8 mouse cellular contexts compared by ENCODE assay signal in the genomic region with DNA sequence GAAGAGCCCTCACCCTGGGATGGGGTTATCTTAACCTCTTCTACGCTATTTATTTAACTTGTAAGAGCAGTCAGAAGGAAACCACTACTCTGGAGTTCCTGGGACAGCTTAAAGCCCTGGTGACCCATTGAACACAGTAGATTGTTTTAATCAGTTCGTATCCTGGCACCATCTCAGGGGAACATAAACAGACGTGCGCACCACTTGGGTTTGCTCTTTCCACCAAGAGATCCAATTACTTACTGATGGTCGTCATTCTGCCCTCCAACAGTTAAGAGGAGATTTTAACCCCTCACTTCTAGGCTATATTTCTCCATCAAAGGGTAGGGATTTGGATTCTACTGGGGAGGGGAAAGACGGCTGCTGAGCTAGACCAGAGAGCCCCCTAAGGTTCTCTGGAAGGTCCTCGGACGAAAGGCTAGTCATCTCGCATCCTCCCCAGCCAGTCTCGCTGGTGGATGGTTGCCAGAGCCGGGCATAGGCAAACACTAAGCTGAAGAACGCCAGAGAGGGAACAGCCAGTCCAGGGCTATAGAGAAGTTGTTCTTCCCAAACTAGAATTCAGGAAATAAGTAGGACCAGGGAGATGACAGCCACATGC. TPM values are rescaled to one million over a fixed set of nuclear protein-coding genes. Genes with fewer than 3 reads are reported as not detected.
DNase-seq lines count a peak whose midpoint lies in the region; ATAC-seq lines count a peak whose summit lies in the region.
"Had no signal": no experiment of that assay in that cellular context is flagged by ENCODE, and none has a peak within 500 bp of the region (broad histone marks: within the 10 kb centered on the region; RNA-seq: fewer than 3 reads in every experiment).

No protein-coding gene starts in this region.

- no peak overlapping the region for H3K27ac ChIP-seq in lung, embryonic 15.5 days
- no peak overlapping the region for H3K27ac ChIP-seq in forebrain, embryonic 10.5 days
- no peak overlapping the region for H3K27ac ChIP-seq in limb, embryonic 13.5 days
- H3K27ac ChIP-seq in stomach, embryonic 16.5 days (ENCODE audit: low read length) = no peak overlapping the region

- peaks cover 53% of the 10 kb centered on the region for H3K27me3 ChIP-seq in lung, embryonic 15.5 days
- peaks cover 81% of the 10 kb centered on the region for H3K27me3 ChIP-seq in forebrain, embryonic 10.5 days (ENCODE audit: poor library complexity, severe bottlenecking)
- H3K27me3 ChIP-seq in limb, embryonic 13.5 days = peaks cover 54% of the 10 kb centered on the region
- peaks cover 31% of the 10 kb centered on the region for H3K27me3 ChIP-seq in stomach, embryonic 16.5 days (ENCODE audit: control insufficient read depth, insufficient read depth, low read length)

- WGBS in lung, embryonic 15.5 days = 2% methylated on average over 12 of the region's 12 CpGs
- WGBS in forebrain, embryonic 10.5 days = 2% methylated on average over 12 of the region's 12 CpGs
- 1% methylated on average over 12 of the region's 12 CpGs for WGBS in limb, embryonic 13.5 days
- WGBS in stomach, embryonic 16.5 days = 4% methylated on average over 12 of the region's 12 CpGs

- peak overlapping the region; percentile 87 for H3K4me2 ChIP-seq in lung, embryonic 15.5 days
- peak overlapping the region; percentile 96 for H3K4me2 ChIP-seq in limb, embryonic 13.5 days (replicated peaks)
- peak overlapping the region; percentile 63 for H3K4me2 ChIP-seq in stomach, embryonic 16.5 days (ENCODE audit: low read depth, low read length)

- peaks cover 21% of the 10 kb centered on the region for H3K4me1 ChIP-seq in lung, embryonic 15.5 days
- peaks cover 32% of the 10 kb centered on the region for H3K4me1 ChIP-seq in forebrain, embryonic 10.5 days
- H3K4me1 ChIP-seq in limb, embryonic 13.5 days = peaks cover 25% of the 10 kb centered on the region
- H3K4me1 ChIP-seq in stomach, embryonic 16.5 days (ENCODE audit: control insufficient read depth, insufficient read depth, low read length) = peaks cover 9% of the 10 kb centered on the region; the same call in 1 of the 2 replicates

- no peak for ATAC-seq in lung, embryonic 15.5 days (ENCODE audit: borderline replicate concordance, extremely low read depth, low FRiP score, low TSS enrichment)
- no peak for ATAC-seq in limb, embryonic 13.5 days (ENCODE audit: low FRiP score, low read depth)
- ATAC-seq in stomach, embryonic 16.5 days (ENCODE audit: insufficient read depth, low FRiP score) = no peak
- ATAC-seq: inflammation-experienced regulatory T-cells, adult 6 months had no signal

- no peak overlapping the region for H3K9ac ChIP-seq in lung, embryonic 15.5 days
- peak overlapping the region; percentile 63 for H3K9ac ChIP-seq in limb, embryonic 13.5 days
- H3K9ac ChIP-seq in stomach, embryonic 16.5 days (ENCODE audit: low read length) = peak overlapping the region; percentile 56

- H3K9me3 ChIP-seq in lung, embryonic 15.5 days = no peaks in the 10 kb centered on the region
- H3K9me3 ChIP-seq in forebrain, embryonic 10.5 days = no peaks in the 10 kb centered on the region
- H3K9me3 ChIP-seq in limb, embryonic 13.5 days = no peaks in the 10 kb centered on the region
- H3K9me3 ChIP-seq in stomach, embryonic 16.5 days (replicated peaks; ENCODE audit: control insufficient read depth, low read length) = no peaks in the 10 kb centered on the region

- peak overlapping the region; percentile 39 for H3K4me3 ChIP-seq in lung, embryonic 15.5 days
- peak overlapping the region; percentile 65 for H3K4me3 ChIP-seq in forebrain, embryonic 10.5 days
- H3K4me3 ChIP-seq in limb, embryonic 13.5 days = peak overlapping the region; percentile 57
- H3K4me3 ChIP-seq in stomach, embryonic 16.5 days (replicated peaks; ENCODE audit: low read length) = peak overlapping the region; percentile 51

- H3K36me3 ChIP-seq in lung, embryonic 15.5 days = no peaks in the 10 kb centered on the region
- no peaks in the 10 kb centered on the region for H3K36me3 ChIP-seq in forebrain, embryonic 10.5 days (replicated peaks)
- H3K36me3 ChIP-seq in limb, embryonic 13.5 days = no peaks in the 10 kb centered on the region
- no peaks in the 10 kb centered on the region for H3K36me3 ChIP-seq in stomach, embryonic 16.5 days (ENCODE audit: control insufficient read depth, insufficient read depth, low read length)

- DNase-seq in lung, postnatal 36 days = no peak
- DNase-seq in forebrain, embryonic 10.5 days (ENCODE audit: extremely low spot score, low spot score) = no peak
- no peak for DNase-seq in thymus, postnatal 10 days (ENCODE audit: low spot score in 2 of 2)
- no peak for DNase-seq in spleen, postnatal 4 days (ENCODE audit: low spot score in 2 of 2)

RNA-seq across cellular contexts. Expression of gene Grem1, which starts 1.4 kb away (rescaled TPM):
- polyA plus RNA-seq in lung, embryonic 15.5 days (2015; fragmentation: Nextera tagmentation; extraction: Ambion mirVana) = 0.14 TPM in 2 replicates
- polyA plus RNA-seq in forebrain, embryonic 10.5 days (2016; fragmentation: Nextera tagmentation; extraction: Ambion mirVana) = 0.62 and 0.68 TPM in 2 replicates
- 3.3 and 4.1 TPM in 2 replicates for polyA plus RNA-seq in limb, embryonic 13.5 days (2015; fragmentation: Nextera tagmentation; extraction: Ambion mirVana)
- 2.5 and 2.8 TPM in 2 replicates for polyA plus RNA-seq in stomach, embryonic 16.5 days (2015; fragmentation: Nextera tagmentation; extraction: Ambion mirVana)
- polyA plus RNA-seq: inflammation-experienced regulatory T-cells, adult 6 months had no signal
